ENCODE assay signal across 20 mouse cellular contexts in genomic region chr14:59566756-59567155, GRCm38 (mm10). TPM values are rescaled to one million over a fixed set of nuclear protein-coding genes. Genes with fewer than 3 reads are reported as not detected.
"Had no signal": no experiment of that assay in that cellular context is flagged by ENCODE, and none has a peak within 500 bp of the region (broad histone marks: within the 10 kb centered on the region; RNA-seq: fewer than 3 reads in every experiment).

No protein-coding gene starts in this region.

- H3K9me3 ChIP-seq: liver, embryonic 15.5 days; lung, embryonic 15.5 days; megakaryocyte, embryonic 14.5 days; midbrain, embryonic 13.5 days; midbrain, embryonic 15.5 days; neural tube, embryonic 12.5 days; stomach, embryonic 15.5 days had no signal

- H3K4me1 ChIP-seq: liver, embryonic 15.5 days; lung, embryonic 15.5 days; megakaryocyte, embryonic 14.5 days; midbrain, embryonic 13.5 days; midbrain, embryonic 15.5 days; neural tube, embryonic 12.5 days; stomach, embryonic 15.5 days had no signal

- H3K9ac ChIP-seq: liver, embryonic 15.5 days; liver, postnatal 0 days; lung, embryonic 15.5 days; midbrain, embryonic 13.5 days; midbrain, embryonic 15.5 days; neural tube, embryonic 12.5 days; stomach, embryonic 15.5 days had no signal

- H3K27ac ChIP-seq: liver, embryonic 15.5 days; lung, embryonic 15.5 days; macrophage; midbrain, embryonic 13.5 days; midbrain, embryonic 15.5 days; neural tube, embryonic 12.5 days; stomach, embryonic 15.5 days had no signal

- DNase-seq: liver, postnatal 0 days; lung, adult 2 months; lung, postnatal 14 days; lung, postnatal 36 days; right cerebral cortex, postnatal 14 days; thymus, adult 18-20 months; thymus, postnatal 14 days; thymus, postnatal 36 days had no signal

- ATAC-seq: liver, postnatal 0 days; lung, postnatal 0 days; midbrain, embryonic 13.5 days; midbrain, embryonic 15.5 days had no signal

- H3K4me2 ChIP-seq: liver, embryonic 15.5 days; lung, embryonic 15.5 days; midbrain, embryonic 11.5 days; midbrain, embryonic 13.5 days; midbrain, embryonic 15.5 days; neural tube, embryonic 12.5 days; stomach, embryonic 15.5 days had no signal

- H3K4me3 ChIP-seq: liver, embryonic 15.5 days; lung, embryonic 15.5 days; megakaryocyte, embryonic 14.5 days; midbrain, embryonic 13.5 days; midbrain, embryonic 15.5 days; neural tube, embryonic 12.5 days; stomach, embryonic 15.5 days had no signal

- H3K27me3 ChIP-seq: liver, embryonic 15.5 days; lung, embryonic 15.5 days; megakaryocyte, embryonic 14.5 days; midbrain, embryonic 13.5 days; midbrain, embryonic 15.5 days; neural tube, embryonic 12.5 days; stomach, embryonic 15.5 days had no signal

RNA-seq across cellular contexts. Expression of gene Shisa2, which starts 58.4 kb away (rescaled TPM):
- total RNA-seq: monocyte, adult 5-6 weeks; neutrophil, adult 5-6 weeks had no signal
- polyA plus RNA-seq: macrophage had no signal
